Mouse (Mus musculus): ENCODE measurements around the gene Tiam1. TPM values are rescaled to one million over a fixed set of nuclear protein-coding genes. Genes with fewer than 3 reads are reported as not detected.

The Tiam1 gene
- polyA plus RNA-seq (2015; fragmentation: Nextera tagmentation; extraction: Ambion mirVana), result 3.7 and 9.3 TPM in 2 replicates

DNA sequence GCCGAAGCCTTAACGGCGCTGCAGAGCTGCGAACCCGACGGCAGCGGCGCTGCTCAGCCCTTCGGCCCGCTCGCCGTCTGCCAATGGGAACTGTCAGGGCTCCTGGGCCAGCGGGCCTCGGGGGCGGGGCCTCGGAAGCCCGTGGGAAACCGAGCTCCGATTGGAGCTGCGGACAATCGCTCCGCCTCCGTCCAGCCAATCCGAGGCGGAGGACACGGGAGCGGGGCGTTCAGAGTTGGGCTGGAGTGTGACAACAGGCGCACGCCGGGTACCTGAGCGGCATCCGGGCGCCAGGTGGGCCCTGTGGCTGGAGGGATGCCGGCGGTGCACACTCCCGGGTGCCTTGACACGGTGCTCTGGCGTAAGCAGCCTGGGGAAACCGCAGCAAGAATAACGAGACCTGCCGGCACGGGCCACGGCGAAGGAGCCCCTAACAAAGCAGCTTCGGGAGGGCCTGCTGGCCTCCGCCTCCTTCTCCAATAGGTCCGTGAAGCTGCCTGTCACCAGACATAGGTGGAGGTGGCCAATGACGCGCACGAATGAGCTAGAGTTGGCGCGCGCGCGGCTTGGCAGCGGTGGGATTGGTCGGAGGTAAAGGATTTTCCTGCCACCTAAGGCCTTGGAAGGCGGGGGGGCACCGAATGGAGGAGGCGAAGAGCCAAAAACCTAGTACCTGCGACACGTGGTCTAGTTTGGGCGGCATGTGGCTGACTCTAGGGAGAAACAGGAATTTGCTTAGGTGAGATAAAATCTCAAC is at the start of gene Tiam1:
Gene Tiam1 (minus strand): TSS at position 10 of the 757 bp plus-strand sequence.
- H3K9me3 ChIP-seq (ENCODE audit: low read length), result no peaks in the 10 kb centered on the region
- H3K27me3 ChIP-seq (replicated peaks; ENCODE audit: insufficient read depth, low read length), result 0 out of 2 replicates have a peak, but pooled peaks cover 7% of the 10 kb centered on the region
- peak; percentile 99 for ATAC-seq
- under 1% methylated on average over 63 of the region's 64 CpGs for WGBS
- H3K27ac ChIP-seq (ENCODE audit: low read length), result 0 out of 2 replicates have a peak within 1 kb of the TSS, but pooled peaks have one; percentile 32
- H3K4me3 ChIP-seq (ENCODE audit: low read depth, low read length), result peak within 1 kb of the TSS; percentile 44
- H3K9ac ChIP-seq (replicated peaks; ENCODE audit: low read depth), result no peak within 1 kb of the TSS; the same call in 1 of the 2 replicates
- peak; percentile 98 for DNase-seq (ENCODE audit: low spot score)
- TF ChIP-seq EP300 (IDR thresholded peaks at IDR 0.05) (no peak), CTCF (IDR thresholded peaks at IDR 0.05) (peak; percentile 63)
- peaks cover 14% of the 10 kb centered on the region for H3K4me1 ChIP-seq (ENCODE audit: insufficient read depth, low read depth, low read length)
- H3K4me2 ChIP-seq (replicated peaks; ENCODE audit: low read depth, low read length), result peak within 1 kb of the TSS; percentile 94
- no peaks in the 10 kb centered on the region for H3K36me3 ChIP-seq (ENCODE audit: insufficient read depth, low read length)

DNA sequence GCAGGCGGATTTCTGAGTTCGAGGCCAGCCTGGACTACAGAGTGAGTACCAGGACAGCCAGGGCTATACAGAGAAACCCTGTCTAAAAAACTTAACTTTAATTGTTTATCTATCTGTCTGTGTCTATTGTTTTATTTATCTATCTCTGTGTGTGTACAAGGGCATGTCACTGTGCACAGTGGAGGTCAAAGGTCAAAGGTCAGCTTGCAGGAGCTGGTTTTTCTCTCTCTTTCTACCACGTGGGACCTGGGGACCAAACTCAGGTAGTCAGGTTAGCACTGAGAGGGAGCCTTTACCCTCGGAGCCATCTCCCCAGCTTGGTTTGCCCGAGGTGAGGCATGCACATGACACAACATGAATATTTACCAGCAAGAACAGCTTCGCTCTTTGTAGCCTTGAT is 47.7 kb upstream of the Tiam1 start:
- Histone ChIP-seq H3K4me2 (replicated peaks; ENCODE audit: low read depth, low read length) (no peak overlapping the region), H3K27me3 (replicated peaks; ENCODE audit: insufficient read depth, low read length) (no peaks in the 10 kb centered on the region), H3K9me3 (ENCODE audit: low read length) (no peaks in the 10 kb centered on the region), H3K9ac (replicated peaks; ENCODE audit: low read depth) (no peak overlapping the region), H3K27ac (ENCODE audit: low read length) (no peak overlapping the region), H3K4me3 (ENCODE audit: low read depth, low read length) (no peak overlapping the region), H3K36me3 (ENCODE audit: insufficient read depth, low read length) (no peaks in the 10 kb centered on the region), H3K4me1 (ENCODE audit: insufficient read depth, low read depth, low read length) (no peaks in the 10 kb centered on the region)
- TF ChIP-seq CTCF (IDR thresholded peaks at IDR 0.05), result no peak
- WGBS, result 72% methylated on average over 6 of the region's 6 CpGs
- no peak for DNase-seq (ENCODE audit: low spot score)
- ATAC-seq, result no peak

DNA sequence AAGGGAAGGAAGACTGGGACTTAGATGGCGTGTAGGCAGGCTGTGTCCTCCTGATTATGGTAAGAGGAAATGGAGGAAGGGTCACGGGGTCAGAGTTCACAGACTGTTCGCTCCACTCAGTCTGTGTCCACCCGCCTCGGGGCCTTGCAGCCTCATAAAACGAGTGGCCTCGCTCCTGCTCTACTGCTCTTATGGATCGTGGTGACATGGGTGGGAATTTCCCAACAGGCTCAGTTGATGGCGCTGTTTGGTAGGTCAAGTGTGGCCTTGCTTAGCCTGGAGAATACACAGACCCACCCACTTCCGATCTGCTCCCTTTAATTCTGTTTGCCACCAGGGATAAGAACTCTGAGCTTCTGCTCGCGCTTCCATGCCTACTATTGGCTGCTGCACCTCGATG is 43.9 kb upstream of the Tiam1 start:
- peak; percentile 84 for DNase-seq (ENCODE audit: low spot score)
- H3K4me3 ChIP-seq (ENCODE audit: low read depth, low read length), result no peak overlapping the region
- no peak overlapping the region for H3K27ac ChIP-seq (ENCODE audit: low read length)
- no peak overlapping the region for H3K9ac ChIP-seq (replicated peaks; ENCODE audit: low read depth)
- H3K27me3 ChIP-seq (replicated peaks; ENCODE audit: insufficient read depth, low read length), result no peaks in the 10 kb centered on the region
- no peaks in the 10 kb centered on the region for H3K4me1 ChIP-seq (ENCODE audit: insufficient read depth, low read depth, low read length)
- no peaks in the 10 kb centered on the region for H3K36me3 ChIP-seq (ENCODE audit: insufficient read depth, low read length)
- no peak for TF ChIP-seq EP300 (IDR thresholded peaks at IDR 0.05)
- peak; percentile 83 for TF ChIP-seq CTCF (IDR thresholded peaks at IDR 0.05)
- ATAC-seq, result peak; percentile 77
- H3K9me3 ChIP-seq (ENCODE audit: low read length), result no peaks in the 10 kb centered on the region
- H3K4me2 ChIP-seq (replicated peaks; ENCODE audit: low read depth, low read length), result no peak overlapping the region
- 11% methylated on average over 13 of the region's 13 CpGs for WGBS

DNA sequence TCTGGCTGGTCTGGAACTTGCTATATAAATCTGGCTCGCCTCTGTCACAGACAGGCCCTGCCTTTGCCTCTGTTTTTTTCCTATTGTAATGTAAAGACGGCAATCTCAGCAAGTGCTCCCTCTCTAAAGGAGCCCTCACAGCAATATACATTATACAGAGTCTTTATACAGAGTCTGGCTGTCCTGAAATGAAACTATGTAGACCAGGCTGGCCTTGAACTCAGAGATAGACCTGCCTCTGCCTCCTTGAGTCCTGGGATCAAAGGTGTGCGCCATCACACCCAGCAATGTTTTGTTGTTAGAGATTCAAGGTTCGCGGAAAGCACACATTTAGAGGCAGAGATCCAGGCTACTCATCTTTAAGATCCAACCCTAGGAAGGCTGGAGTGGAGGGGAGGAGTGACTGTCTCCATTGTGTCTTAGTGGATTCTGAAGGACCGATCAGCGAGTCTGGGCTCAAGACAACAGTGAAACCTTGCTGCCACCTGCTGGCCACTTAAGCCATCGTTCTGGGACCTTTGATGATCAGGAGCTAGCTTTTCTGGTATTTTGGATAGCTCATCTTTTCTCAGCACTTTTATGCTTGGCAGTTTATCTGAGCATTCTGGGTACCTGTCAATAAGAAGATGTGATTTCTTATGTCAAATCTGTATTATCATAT is 42.5 kb upstream of the Tiam1 start:
- Histone ChIP-seq H3K4me2 (replicated peaks; ENCODE audit: low read depth, low read length) (no peak overlapping the region), H3K27ac (ENCODE audit: low read length) (no peak overlapping the region), H3K9me3 (ENCODE audit: low read length) (no peaks in the 10 kb centered on the region), H3K4me3 (ENCODE audit: low read depth, low read length) (no peak overlapping the region), H3K9ac (replicated peaks; ENCODE audit: low read depth) (no peak overlapping the region), H3K4me1 (ENCODE audit: insufficient read depth, low read depth, low read length) (no peaks in the 10 kb centered on the region), H3K36me3 (ENCODE audit: insufficient read depth, low read length) (no peaks in the 10 kb centered on the region), H3K27me3 (replicated peaks; ENCODE audit: insufficient read depth, low read length) (no peaks in the 10 kb centered on the region)
- ATAC-seq (peak; percentile 52; the same call in 1 of the 2 replicates), DNase-seq (ENCODE audit: low spot score) (peak; percentile 82)
- 43% methylated on average over 8 of the region's 8 CpGs for WGBS
- TF ChIP-seq EP300 (IDR thresholded peaks at IDR 0.05), result no peak
- TF ChIP-seq CTCF (IDR thresholded peaks at IDR 0.05), result peak; percentile 91

DNA sequence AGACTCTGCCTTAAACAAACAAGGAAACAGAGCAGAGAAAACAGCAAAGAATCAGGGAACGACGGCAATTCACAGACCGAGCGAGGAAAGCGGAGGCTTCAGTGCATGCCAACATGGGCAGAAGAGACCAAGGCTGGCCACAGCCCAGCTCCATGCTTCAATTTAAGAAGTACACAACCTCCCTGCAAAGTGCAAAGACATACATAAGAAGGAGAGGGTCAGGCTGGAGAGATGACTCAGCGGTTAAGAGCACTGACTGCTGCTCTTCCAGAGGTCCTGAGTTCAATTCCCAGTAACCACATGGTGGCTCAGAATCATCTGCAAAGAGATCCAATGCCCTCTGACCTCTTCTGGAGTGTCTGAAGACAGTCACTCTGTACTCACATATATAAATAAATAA is 40.6 kb upstream of the Tiam1 start:
- no peak overlapping the region for H3K9ac ChIP-seq (replicated peaks; ENCODE audit: low read depth)
- H3K9me3 ChIP-seq (ENCODE audit: low read length), result no peaks in the 10 kb centered on the region
- H3K27ac ChIP-seq (ENCODE audit: low read length), result no peak overlapping the region
- TF ChIP-seq CTCF (IDR thresholded peaks at IDR 0.05), result no peak
- TF ChIP-seq EP300 (IDR thresholded peaks at IDR 0.05), result no peak
- no peak overlapping the region for H3K4me2 ChIP-seq (replicated peaks; ENCODE audit: low read depth, low read length)
- 73% methylated on average over 5 of the region's 6 CpGs for WGBS
- H3K4me1 ChIP-seq (ENCODE audit: insufficient read depth, low read depth, low read length), result no peaks in the 10 kb centered on the region
- no peak for ATAC-seq
- H3K36me3 ChIP-seq (ENCODE audit: insufficient read depth, low read length), result no peaks in the 10 kb centered on the region
- no peaks in the 10 kb centered on the region for H3K27me3 ChIP-seq (replicated peaks; ENCODE audit: insufficient read depth, low read length)
- no peak for DNase-seq (ENCODE audit: low spot score)
- no peak overlapping the region for H3K4me3 ChIP-seq (ENCODE audit: low read depth, low read length)

DNA sequence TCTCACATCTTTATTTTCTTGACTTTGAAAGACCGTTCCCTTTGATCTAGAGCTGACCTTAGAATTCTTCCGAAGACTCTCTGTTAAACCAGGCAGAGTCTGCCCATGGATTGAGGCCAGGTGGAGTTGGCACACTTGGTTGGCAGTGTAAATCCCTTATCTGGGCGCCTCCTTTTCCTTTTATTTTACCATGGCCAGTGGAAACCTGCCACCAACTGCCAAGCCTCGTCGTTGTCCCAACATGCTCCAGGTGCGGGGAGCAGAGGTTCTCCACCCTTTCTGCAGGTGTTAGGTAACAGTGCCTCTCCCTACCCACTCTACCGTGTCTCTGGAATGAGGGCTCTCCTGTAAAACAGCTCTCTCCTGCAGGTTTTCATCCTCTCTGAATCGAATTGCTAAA is 38.1 kb upstream of the Tiam1 start:
- H3K4me2 ChIP-seq (replicated peaks; ENCODE audit: low read depth, low read length), result no peak overlapping the region
- no peaks in the 10 kb centered on the region for H3K4me1 ChIP-seq (ENCODE audit: insufficient read depth, low read depth, low read length)
- no peaks in the 10 kb centered on the region for H3K27me3 ChIP-seq (replicated peaks; ENCODE audit: insufficient read depth, low read length)
- H3K4me3 ChIP-seq (ENCODE audit: low read depth, low read length), result no peak overlapping the region
- H3K9me3 ChIP-seq (ENCODE audit: low read length), result no peaks in the 10 kb centered on the region
- peak; percentile 55 for ATAC-seq
- DNase-seq (ENCODE audit: low spot score), result peak; percentile 27
- H3K27ac ChIP-seq (ENCODE audit: low read length), result no peak overlapping the region
- 71% methylated on average over 8 of the region's 8 CpGs for WGBS
- TF ChIP-seq CTCF (IDR thresholded peaks at IDR 0.05), result no peak
- TF ChIP-seq EP300 (IDR thresholded peaks at IDR 0.05), result no peak
- H3K36me3 ChIP-seq (ENCODE audit: insufficient read depth, low read length), result no peaks in the 10 kb centered on the region
- H3K9ac ChIP-seq (replicated peaks; ENCODE audit: low read depth), result no peak overlapping the region
